Mouse (Mus musculus) hindbrain, postnatal 0 days (tissue): ENCODE measurements around the gene Ubac2. TPM values are rescaled to one million over a fixed set of nuclear protein-coding genes. Genes with fewer than 3 reads are reported as not detected.

Experiments used
- ATAC-seq: fragments of 200-750 bp; cut with Nextera tagmentation; 2 replicates; pipeline ENCODE4 v1.8.0; 2017; ENCODE audit warnings: mild to moderate bottlenecking, moderate TSS enrichment, moderate library complexity
- DNase-seq: peaks from one replicate; pipeline ENCODE4 v3.0.0-alpha.2; 2015; ENCODE audit warnings: low spot score
- H3K27ac ChIP-seq: fragments of 300-500 bp; sonication (generic); 2 replicates; pipeline ENCODE4 v1.5.1; 2014; ENCODE audit warnings: mild to moderate bottlenecking
- H3K27me3 ChIP-seq: fragments of 300-500 bp; sonication (generic); 2 replicates; pipeline ENCODE4 v1.6.1; 2014; ENCODE audit warnings: low read length, mixed read lengths; ENCODE audit not compliant: insufficient read depth
- H3K36me3 ChIP-seq: fragments of 300-500 bp; sonication (generic); 2 replicates; pipeline ENCODE4 v1.6.1; 2014; ENCODE audit warnings: low read length, mixed read lengths; ENCODE audit not compliant: insufficient read depth
- H3K4me1 ChIP-seq: fragments of 300-500 bp; sonication (generic); 2 replicates; pipeline ENCODE4 v1.6.1; 2014; ENCODE audit warnings: antibody characterized with exemption, low read length, mixed read lengths; ENCODE audit not compliant: insufficient read depth
- H3K4me2 ChIP-seq: fragments of 300-500 bp; sonication (generic); 2 replicates; pipeline ENCODE4 v1.6.1; 2014; ENCODE audit warnings: low read depth, mild to moderate bottlenecking, low read length, moderate library complexity, mixed read lengths
- H3K4me3 ChIP-seq: fragments of 300-500 bp; sonication (generic); 2 replicates; pipeline ENCODE4 v1.5.1; 2014; ENCODE audit warnings: low read length
- H3K9ac ChIP-seq: fragments of 300-500 bp; sonication (generic); replicated peaks from 2 replicates; pipeline ENCODE4 v1.6.1; 2014; ENCODE audit warnings: mild to moderate bottlenecking, low read length, moderate library complexity, mixed read lengths
- H3K9me3 ChIP-seq: fragments of 300-500 bp; sonication (generic); 2 replicates; pipeline ENCODE4 v1.6.1; 2016; ENCODE audit warnings: low read length, mixed read lengths
- CTCF ChIP-seq: IDR thresholded peaks from 2 replicates; pipeline ENCODE4 v1.5.1; 2016; ENCODE audit warnings: antibody characterized with exemption, control low read depth, low read depth
- WGBS: fragments of 180-500 bp; shearing (Covaris S2); extraction: QIAGEN DNeasy Blood & Tissue Kit; methylation state at CpG from one replicate; pipeline ENCODE4 v1.1.7; 2014; 5-methylcytosine and 5-hydroxymethylcytosine counted together
- polyA plus RNA-seq: library from polyadenylated mRNA; unstranded; fragments of >200 nt; fragmentation: Nextera tagmentation; extraction: Ambion mirVana; gene quantifications from 2 replicates; pipeline ENCODE4 v1.2.1, GENCODE M21; 2015
- total RNA-seq: library from RNA; depleted of rRNA; stranded (reverse); fragments of >200 nt; gene quantifications from 2 replicates; pipeline ENCODE4 v1.2.3, GENCODE M21; 2014

Gene Ubac2
- total and polyA plus RNA-seq, 2 experiments from 2014 or later, result 45.6 to 55.4 TPM

DNA sequence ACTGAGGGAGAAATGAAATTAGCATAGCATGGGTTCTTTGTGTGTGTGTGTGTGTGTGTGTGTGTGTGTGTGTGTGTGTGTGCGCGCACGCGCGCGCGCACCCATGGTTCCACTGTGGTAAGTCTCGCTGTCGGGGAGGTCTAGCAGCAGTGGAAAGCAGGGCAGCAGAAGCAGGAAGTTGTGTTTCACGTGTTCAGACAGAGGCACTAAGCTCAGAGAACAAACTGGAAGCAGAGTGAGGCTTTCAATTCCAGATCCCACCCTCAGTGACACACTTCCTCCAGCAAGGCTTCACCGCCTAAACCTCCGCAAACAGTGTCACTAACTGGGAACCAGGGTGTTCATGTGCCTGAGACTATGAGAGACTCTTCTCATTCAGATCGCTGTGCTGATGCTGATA lies 131.1 kb downstream of the Ubac2 start:
- H3K9ac ChIP-seq, result no peak overlapping the region
- H3K36me3 ChIP-seq, result peaks cover 8% of the 10 kb centered on the region; the same call in 1 of the 2 replicates
- no peaks in the 10 kb centered on the region for H3K4me1 ChIP-seq
- no peak overlapping the region for H3K27ac ChIP-seq
- 89% methylated on average over 13 of the region's 13 CpGs for WGBS
- H3K4me3 ChIP-seq, result no peak overlapping the region
- H3K9me3 ChIP-seq, result no peaks in the 10 kb centered on the region
- DNase-seq (no peak), ATAC-seq (no peak)
- H3K4me2 ChIP-seq, result no peak overlapping the region
- H3K27me3 ChIP-seq, result no peaks in the 10 kb centered on the region
- no peak for TF ChIP-seq CTCF

DNA sequence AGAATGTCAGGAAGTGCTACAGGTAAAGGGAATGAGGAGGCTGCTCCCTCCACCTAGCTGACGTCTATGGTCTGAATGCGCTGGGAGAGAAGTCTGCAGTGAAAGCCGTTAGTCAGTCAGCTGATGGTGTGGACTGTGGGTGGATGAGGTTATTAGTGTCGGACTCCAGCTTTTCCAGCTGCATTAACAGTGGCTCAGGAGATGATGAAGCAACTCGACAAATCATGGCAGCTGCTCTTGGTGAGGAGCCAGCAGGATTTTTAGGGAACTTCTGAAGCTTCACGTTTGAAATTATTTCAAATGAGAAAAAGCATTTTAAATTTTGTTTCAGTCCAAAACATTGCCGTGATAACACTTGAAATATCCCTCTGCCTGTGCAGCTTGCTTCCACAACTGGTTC lies 131.9 kb downstream of the Ubac2 start:
- Histone ChIP-seq H3K27me3 (no peaks in the 10 kb centered on the region), H3K4me2 (no peak overlapping the region), H3K9me3 (no peaks in the 10 kb centered on the region), H3K4me3 (no peak overlapping the region), H3K4me1 (no peaks in the 10 kb centered on the region), H3K9ac (no peak overlapping the region), H3K27ac (no peak overlapping the region), H3K36me3 (peaks cover 8% of the 10 kb centered on the region; the same call in 1 of the 2 replicates)
- 82% methylated on average over 7 of the region's 7 CpGs for WGBS
- DNase-seq (no peak), ATAC-seq (no peak)
- no peak for TF ChIP-seq CTCF

DNA sequence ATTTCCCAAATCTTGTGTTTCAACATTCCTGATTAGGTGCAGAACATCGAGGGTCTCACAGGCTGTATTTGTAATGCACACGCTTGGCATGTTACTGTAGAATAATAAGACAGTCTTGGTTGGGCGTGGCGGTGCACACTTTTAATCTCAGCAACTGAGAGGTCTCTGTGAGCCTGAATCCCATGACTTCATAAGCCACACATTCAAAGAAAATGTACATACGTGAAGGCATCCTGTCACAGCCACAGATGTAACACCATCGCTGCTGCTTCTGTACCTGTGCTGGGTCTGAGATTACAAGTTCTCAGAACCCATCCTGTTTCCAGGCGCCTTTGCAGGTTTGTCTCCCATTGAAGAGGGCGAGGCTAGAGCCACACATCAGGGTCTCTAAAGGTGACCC lies 133.3 kb downstream of the Ubac2 start:
- H3K4me3 ChIP-seq, result no peak overlapping the region
- peaks cover 8% of the 10 kb centered on the region; the same call in 1 of the 2 replicates for H3K36me3 ChIP-seq
- WGBS, result 93% methylated on average over 8 of the region's 8 CpGs
- no peaks in the 10 kb centered on the region for H3K4me1 ChIP-seq
- no peak for TF ChIP-seq CTCF
- DNase-seq, result no peak
- H3K9ac ChIP-seq, result no peak overlapping the region
- no peaks in the 10 kb centered on the region for H3K9me3 ChIP-seq
- ATAC-seq, result no peak
- H3K27me3 ChIP-seq, result no peaks in the 10 kb centered on the region
- H3K4me2 ChIP-seq, result no peak overlapping the region
- H3K27ac ChIP-seq, result no peak overlapping the region

DNA sequence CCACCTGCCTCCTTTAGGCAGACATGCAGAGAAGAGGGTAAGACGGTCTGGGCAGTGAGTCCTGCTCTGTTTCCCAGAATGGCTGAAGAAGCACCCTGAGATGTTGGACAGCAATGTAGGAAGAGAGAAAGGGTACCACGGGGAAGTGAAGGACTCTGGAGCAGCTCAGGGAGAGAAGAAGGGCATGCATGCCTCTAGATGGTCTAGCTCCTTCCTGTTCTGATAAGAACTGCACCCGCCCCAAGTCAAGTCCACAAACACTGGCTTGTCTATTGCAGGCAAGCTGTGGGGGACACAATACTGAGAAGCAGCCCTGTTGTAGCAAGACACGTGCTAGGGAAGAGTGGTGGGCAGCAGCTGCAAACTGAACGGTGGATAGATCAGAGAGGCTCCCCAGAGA lies 133.8 kb downstream of the Ubac2 start:
- TF ChIP-seq CTCF, result no peak
- Histone ChIP-seq H3K36me3 (peaks cover 8% of the 10 kb centered on the region; the same call in 1 of the 2 replicates), H3K27ac (no peak overlapping the region), H3K9me3 (no peaks in the 10 kb centered on the region), H3K27me3 (no peaks in the 10 kb centered on the region), H3K4me1 (no peaks in the 10 kb centered on the region), H3K4me2 (no peak overlapping the region), H3K4me3 (no peak overlapping the region), H3K9ac (no peak overlapping the region)
- DNase-seq (no peak), ATAC-seq (no peak)
- 82% methylated on average over 5 of the region's 5 CpGs for WGBS

DNA sequence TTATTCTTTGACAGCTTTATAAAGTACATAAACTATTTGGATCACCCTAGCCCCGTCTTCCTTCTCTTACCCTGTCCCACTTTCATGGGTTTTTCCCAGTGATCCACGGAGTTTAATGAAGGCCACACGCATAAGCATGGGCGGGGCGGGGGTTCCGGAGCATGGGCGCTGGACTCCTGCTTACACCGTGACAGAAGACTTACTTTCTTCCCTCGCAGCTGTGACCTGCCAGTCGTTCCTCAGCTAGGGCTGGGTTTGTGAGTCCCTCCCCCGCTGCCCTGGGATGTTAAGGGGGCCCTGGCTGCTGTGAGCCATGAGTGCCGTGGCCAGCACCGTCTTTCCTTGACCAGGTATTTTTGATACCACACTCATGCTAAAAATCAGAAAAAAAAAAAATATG lies 134.4 kb downstream of the Ubac2 start:
- TF ChIP-seq CTCF, result no peak
- no peaks in the 10 kb centered on the region for H3K27me3 ChIP-seq
- ATAC-seq (no peak), DNase-seq (no peak)
- H3K9me3 ChIP-seq, result no peaks in the 10 kb centered on the region
- WGBS, result 84% methylated on average over 13 of the region's 13 CpGs
- H3K4me2 ChIP-seq, result no peak overlapping the region
- H3K9ac ChIP-seq, result no peak overlapping the region
- H3K4me3 ChIP-seq, result no peak overlapping the region
- H3K36me3 ChIP-seq, result peaks cover 8% of the 10 kb centered on the region; the same call in 1 of the 2 replicates
- H3K27ac ChIP-seq, result no peak overlapping the region
- no peaks in the 10 kb centered on the region for H3K4me1 ChIP-seq

DNA sequence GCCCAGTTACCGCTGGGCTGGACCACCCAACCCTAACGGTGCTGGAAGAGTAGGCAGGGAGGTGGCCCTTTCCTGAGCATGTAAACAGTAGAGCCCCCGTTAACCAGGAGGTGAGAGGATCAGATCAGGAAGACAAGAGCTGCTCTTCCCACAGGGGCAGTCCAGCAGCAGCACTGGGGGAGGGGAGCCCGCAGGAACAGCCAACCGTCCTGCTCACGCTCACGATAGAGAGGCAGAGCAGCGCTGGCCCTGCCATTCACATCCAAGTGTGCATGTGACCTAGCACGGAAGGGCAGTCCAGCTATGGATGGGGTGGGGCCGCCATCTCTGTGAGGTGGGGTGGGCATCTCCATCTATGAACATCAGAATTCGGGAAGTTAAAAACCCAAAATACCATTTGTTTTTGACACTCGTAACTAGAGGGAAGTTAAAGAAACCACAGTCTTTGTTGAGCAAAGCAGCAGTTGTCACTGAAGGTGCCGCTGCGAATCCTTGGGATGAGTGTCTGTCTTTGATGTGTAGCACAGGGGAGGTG lies 135.1 kb downstream of the Ubac2 start:
- Histone ChIP-seq H3K4me3 (no peak overlapping the region), H3K4me1 (no peaks in the 10 kb centered on the region), H3K4me2 (no peak overlapping the region), H3K9ac (no peak overlapping the region), H3K27me3 (no peaks in the 10 kb centered on the region), H3K27ac (no peak overlapping the region), H3K36me3 (peaks cover 8% of the 10 kb centered on the region; the same call in 1 of the 2 replicates), H3K9me3 (no peaks in the 10 kb centered on the region)
- TF ChIP-seq CTCF, result no peak
- 86% methylated on average over 14 of the region's 14 CpGs for WGBS
- DNase-seq (no peak), ATAC-seq (no peak)

DNA sequence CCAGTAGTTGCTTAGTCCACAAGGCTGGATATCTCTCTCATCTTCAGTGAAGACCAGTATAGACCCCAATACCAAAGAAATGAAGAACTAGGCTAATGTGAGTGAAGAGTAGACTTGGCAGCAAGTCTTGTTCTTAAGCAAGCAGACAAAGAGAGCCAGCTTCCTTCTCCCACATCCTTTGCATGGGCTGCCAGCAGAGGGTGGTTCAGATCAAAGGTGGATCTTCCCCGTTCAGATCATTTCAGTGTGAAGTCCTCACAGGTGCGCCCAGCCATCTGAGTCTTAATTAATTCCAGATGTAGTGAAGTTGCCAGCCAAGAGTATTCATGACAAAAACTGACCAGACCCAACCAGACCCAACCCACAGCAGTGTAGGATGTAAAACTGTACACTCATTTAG lies 139.5 kb downstream of the Ubac2 start:
- H3K4me3 ChIP-seq, result no peak overlapping the region
- no peak overlapping the region for H3K27ac ChIP-seq
- no peak for TF ChIP-seq CTCF
- DNase-seq (no peak), ATAC-seq (no peak)
- no peak overlapping the region for H3K9ac ChIP-seq
- H3K4me1 ChIP-seq, result no peaks in the 10 kb centered on the region
- H3K27me3 ChIP-seq, result no peaks in the 10 kb centered on the region
- H3K9me3 ChIP-seq, result no peaks in the 10 kb centered on the region
- H3K36me3 ChIP-seq, result peaks cover 16% of the 10 kb centered on the region; the same call in 1 of the 2 replicates
- WGBS, result 84% methylated on average over 2 of the region's 2 CpGs
- no peak overlapping the region for H3K4me2 ChIP-seq
